Mouse (Mus musculus) spleen, postnatal 14 days (tissue): ENCODE results near the gene Cldn15.
"Not testable (repeated sequence)": the region's sequence is repeated elsewhere in the genome, so short reads cannot be mapped to it uniquely, and the experiment has no call there.

Source experiments
- DNase-seq, 2 experiments: peaks; one replicate each; pipeline ENCODE4 v3.0.0; 2021 to 2022; ENCODE audit warnings: low spot score in 2 of 2

Cldn15 gene

GRCm38 (mm10) chr5:136949551-136950336 is 16.7 kb upstream of the Cldn15 start:
- DNase-seq = not testable (repeated sequence)

GRCm38 (mm10) chr5:136950521-136950920 is 15.9 kb upstream of the Cldn15 start:
- DNase-seq = no peak

- DNase-seq = no peak
Measured at GRCm38 (mm10) chr5:136952153-136952552, 14.3 kb upstream of the Cldn15 start.

GRCm38 (mm10) chr5:136953015-136953414 is 13.4 kb upstream of the Cldn15 start, which contains the start of gene Fis1:
Fis1 (plus strand) TSS chr5:136953275.
- DNase-seq = peak; percentile 70 to 71

- no peak for DNase-seq
Measured at GRCm38 (mm10) chr5:136953440-136953951, 12.9 kb upstream of the Cldn15 start.

GRCm38 (mm10) chr5:136955622-136956021 is 10.8 kb upstream of the Cldn15 start:
- DNase-seq = no peak

GRCm38 (mm10) chr5:136957250-136957649 is 9.2 kb upstream of the Cldn15 start:
- DNase-seq = no peak

- no peak for DNase-seq
Measured at GRCm38 (mm10) chr5:136958991-136959605, 7.3 kb upstream of the Cldn15 start.

- DNase-seq = no peak
Measured at GRCm38 (mm10) chr5:136960053-136960452, 6.4 kb upstream of the Cldn15 start.

- no peak for DNase-seq
Measured at GRCm38 (mm10) chr5:136961334-136961982, 5.0 kb upstream of the Cldn15 start.

- peak; percentile 71 to 84 for DNase-seq
Measured at GRCm38 (mm10) chr5:136961983-136962461, 4.4 kb upstream of the Cldn15 start.

- peak; percentile 75 to 86 for DNase-seq
Measured at GRCm38 (mm10) chr5:136962501-136962900, 3.9 kb upstream of the Cldn15 start.

GRCm38 (mm10) chr5:136962966-136963540 is 3.4 kb upstream of the Cldn15 start:
- DNase-seq = no peak

- DNase-seq = peak; percentile 35 to 41
Measured at GRCm38 (mm10) chr5:136965210-136965609, 1.2 kb upstream of the Cldn15 start.

GRCm38 (mm10) chr5:136965686-136966085 is 730 bp upstream of the Cldn15 start:
- DNase-seq = no peak

- DNase-seq = no peak
Measured at GRCm38 (mm10) chr5:136966861-136967455, 542 bp downstream of the Cldn15 start.

- DNase-seq = no peak
Measured at GRCm38 (mm10) chr5:136967592-136967991, 1.2 kb downstream of the Cldn15 start.

GRCm38 (mm10) chr5:136970703-136971102 is 4.3 kb downstream of the Cldn15 start:
- DNase-seq = peak; percentile 52 to 77

- no peak for DNase-seq
Measured at GRCm38 (mm10) chr5:136973670-136974069, 7.3 kb downstream of the Cldn15 start.

GRCm38 (mm10) chr5:136977769-136978168 is 11.4 kb downstream of the Cldn15 start:
- DNase-seq = no peak

GRCm38 (mm10) chr5:136979762-136980161 is 13.3 kb downstream of the Cldn15 start:
- DNase-seq = no peak
